Mouse (Mus musculus) left cerebral cortex, adult 8-10 months (tissue): ENCODE data around the gene Chil5. TPM values are rescaled to one million over a fixed set of nuclear protein-coding genes. Genes with fewer than 3 reads are reported as not detected.

Experiments
- total RNA-seq, 4 experiments: library from RNA; stranded (reverse); gene quantifications; 2 replicates each; pipeline ENCODE4 v1.2.4; 2022

The Chil5 gene
- total RNA-seq, 4 experiments from 2014 or later: not detected

Other genes starting within 250 kb of the Chil5 start
- gene Rap1a, start 231.5 kb downstream of the Chil5 start, total RNA-seq: 10 to 100 TPM; 68.6 to 76.2 (median 74.4) TPM
- 1 to 10 TPM; 1.3 to 2.5 (median 1.6) TPM for gene Adora3, start 162.0 kb downstream of the Chil5 start, total RNA-seq
- gene Tmigd3, start 161.9 kb downstream of the Chil5 start, total RNA-seq: not detected
- gene I830077J02Rik, start 100.2 kb downstream of the Chil5 start, total RNA-seq: 1 to 10 TPM; 1.1 to 2.7 (median 1.4) TPM
- gene Wdr77, start 73.4 kb downstream of the Chil5 start, total RNA-seq: 10 to 100 TPM; 45.0 to 54.3 (median 52.6) TPM
- gene Atp5f1, start 72.7 kb downstream of the Chil5 start, total RNA-seq: 100 to 1,000 TPM; 248 to 269 (median 257) TPM
- 1 to 10 TPM; 1.7 to 3.3 (median 2.1) TPM for gene Ovgp1, start 59.1 kb downstream of the Chil5 start, total RNA-seq
- gene Pifo, start 18.2 kb downstream of the Chil5 start, total RNA-seq: 1 to 10 TPM in 1 of 4 experiments, under 1 TPM in 3; 0.42 to 1.0 (median 0.47) TPM
- 1 to 10 TPM; 1.0 to 2.3 (median 2.0) TPM for gene Chia1, start 80.4 kb upstream of the Chil5 start, total RNA-seq
- gene Chil3, start 134.8 kb upstream of the Chil5 start, total RNA-seq: not detected
- not detected for gene Chil4, start 186.7 kb upstream of the Chil5 start, total RNA-seq